Mouse (Mus musculus): ENCODE measurements at regions not wholly inside any gene's neighbourhood (a gene's known extent, or its start where the extent isn't known, plus 50 kb on each side); places are given as distances from the start of the nearest gene placed in this dataset.

- peak; percentile 4 to 14 for DNase-seq
Observed at GRCm38 (mm10) chrX:13344701-13345100, 63.9 kb downstream of the Ddx3x start.

- no peak for DNase-seq
Observed at GRCm38 (mm10) chrX:13345126-13345525, 64.4 kb downstream of the Ddx3x start.

- DNase-seq: no peak
Observed at GRCm38 (mm10) chrX:13346011-13346631, 65.4 kb downstream of the Ddx3x start.

GRCm38 (mm10) chrX:13346696-13347026, 65.9 kb downstream of the Ddx3x start:
- DNase-seq: peak in 1 of 2 experiments; percentile 4

- peak; percentile 26 to 47 for DNase-seq
Observed at GRCm38 (mm10) chrX:13347027-13347840, 66.5 kb downstream of the Ddx3x start.

DNA sequence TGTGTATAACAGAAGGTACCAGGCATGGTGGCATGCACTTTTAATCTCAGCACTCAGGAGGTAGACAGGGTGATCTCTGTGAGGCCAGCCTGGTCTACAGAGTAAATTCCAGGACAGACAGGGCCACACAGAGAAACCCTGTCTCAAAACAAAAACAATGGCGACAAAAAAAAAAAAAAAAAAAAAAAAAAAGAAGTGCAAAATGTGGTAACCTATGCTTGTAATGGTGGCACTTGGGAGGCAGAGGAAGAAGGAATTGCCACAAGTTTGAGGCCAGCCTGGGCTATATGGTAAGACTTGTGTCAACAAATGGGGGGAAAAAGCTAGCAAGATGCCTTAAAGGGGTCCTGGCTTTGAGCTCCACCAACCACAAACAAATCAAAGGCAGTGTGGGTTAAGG, 67.6 kb downstream of the Ddx3x start:
- DNase-seq: no peak

GRCm38 (mm10) chrX:13350461-13350860, 69.7 kb downstream of the Ddx3x start:
- DNase-seq: peak in 1 of 2 experiments; percentile 29

GRCm38 (mm10) chrX:13357149-13357783, 76.5 kb downstream of the Ddx3x start:
- no peak for DNase-seq

DNA sequence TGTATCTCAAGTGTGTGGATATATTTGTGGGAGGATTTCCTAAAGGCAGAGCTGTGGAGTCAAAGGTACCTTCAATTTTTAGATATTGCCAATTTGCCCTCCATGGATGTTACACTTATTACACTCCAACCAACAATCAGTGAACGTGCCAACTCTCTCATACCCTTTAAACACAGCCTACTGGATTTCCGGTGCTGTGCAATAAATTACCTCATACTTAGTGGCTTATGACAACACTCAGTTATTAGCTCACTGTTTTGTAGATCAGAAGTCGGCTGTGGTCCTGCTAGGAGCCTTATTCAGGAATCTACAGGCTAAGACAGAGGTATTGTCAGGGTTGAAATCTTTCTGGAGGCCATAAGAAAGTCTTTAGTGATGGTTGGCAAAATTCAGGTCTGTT, 77.2 kb downstream of the Ddx3x start:
- DNase-seq: no peak

DNA sequence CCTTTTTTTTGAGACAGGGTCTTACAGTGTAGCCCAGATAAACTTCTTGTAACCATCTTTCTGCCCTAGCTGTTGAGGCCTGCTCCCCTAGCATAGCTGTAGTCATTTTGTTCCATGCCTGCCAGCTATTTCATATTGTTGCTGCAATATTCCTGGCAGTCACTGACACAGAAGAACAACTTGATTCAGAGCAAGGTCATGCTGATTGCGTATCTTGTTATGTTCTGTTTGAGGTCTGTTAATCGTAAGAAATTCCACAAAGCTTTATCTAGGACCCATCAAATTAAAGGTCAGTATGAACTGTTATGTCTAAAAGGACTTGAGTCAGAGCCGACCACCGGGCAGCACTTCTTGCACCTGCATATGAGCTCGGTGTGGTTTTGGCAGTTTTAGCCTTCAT, 79.7 kb downstream of the Ddx3x start:
- no peak for DNase-seq

- DNase-seq: no peak
Observed at GRCm38 (mm10) chrX:13370319-13370718, 89.5 kb downstream of the Ddx3x start.

- DNase-seq: no peak
Observed at GRCm38 (mm10) chrX:13372752-13373151, 92.0 kb downstream of the Ddx3x start.

DNA sequence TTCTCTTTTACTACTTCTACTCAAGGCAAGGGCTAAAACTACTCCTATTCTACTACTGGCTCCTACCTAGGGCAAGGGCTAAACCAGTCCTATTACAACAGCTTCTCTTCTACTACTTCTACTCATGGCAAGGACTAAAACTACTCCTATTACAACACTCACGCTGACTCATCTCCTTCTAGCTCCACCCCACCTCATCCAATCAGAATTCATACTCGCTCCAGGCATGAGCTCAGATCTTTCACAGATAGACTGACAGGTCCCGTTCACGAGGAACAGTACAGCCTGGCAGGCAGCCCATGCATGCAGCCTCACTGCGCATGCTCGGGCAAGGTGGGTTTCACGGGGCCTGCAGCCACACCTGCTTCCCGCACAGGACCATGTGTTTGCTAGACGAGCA, 79.6 kb upstream of the Nyx start:
- no peak for DNase-seq

DNA sequence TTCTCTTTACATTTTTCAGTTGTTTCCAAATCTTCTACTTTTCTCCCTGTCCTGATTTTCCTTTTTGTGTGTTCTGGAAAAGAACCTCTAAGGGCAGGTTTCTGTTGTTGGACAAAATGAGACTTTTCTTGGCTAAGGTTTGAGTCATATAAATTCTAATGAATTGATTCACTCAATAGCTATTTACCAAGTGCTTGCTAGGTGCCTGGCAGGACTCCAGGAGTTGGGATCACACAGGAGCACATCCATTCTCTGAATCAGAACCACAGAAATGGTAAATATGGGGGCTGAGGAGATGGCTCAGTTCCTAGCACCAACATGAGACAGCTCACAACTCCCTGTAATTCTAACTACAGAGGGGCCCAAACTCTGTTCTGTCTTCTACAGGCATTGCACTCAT, 67.4 kb upstream of the Nyx start:
- DNase-seq: no peak

DNA sequence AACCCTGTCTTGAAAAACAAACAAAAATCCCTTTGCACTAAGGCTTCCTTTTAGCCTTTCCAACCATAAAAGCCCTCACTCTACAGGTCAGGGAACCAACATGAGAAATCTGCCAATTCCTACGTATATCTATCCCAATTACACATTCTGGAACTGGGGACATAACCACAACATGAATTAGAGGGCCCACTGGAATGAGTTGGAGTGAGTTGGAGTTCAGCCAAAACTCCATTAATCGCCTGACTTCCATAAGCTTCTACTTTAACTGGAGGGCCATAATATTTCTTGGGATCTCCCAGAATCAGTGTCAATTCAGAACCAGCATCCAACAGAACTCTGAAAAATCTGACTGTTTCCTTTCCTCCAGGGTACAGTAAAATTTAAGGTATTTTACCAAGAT, 53.2 kb upstream of the Nyx start:
- DNase-seq: no peak

GRCm38 (mm10) chrX:13413135-13413534, 52.8 kb upstream of the Nyx start:
- no peak for DNase-seq

Data from kidney, adult 8-10 months (tissue).